Mouse (Mus musculus) embryonic fibroblast, embryonic 13.5 days (primary cell): Measurements from ENCODE around the gene Slc34a1.

ENCODE experiments used
- CTCF ChIP-seq: IDR thresholded peaks from 2 replicates; pipeline ENCODE4 v1.5.1; 2011; ENCODE audit warnings: mild to moderate bottlenecking, control low read depth, low read length, moderate library complexity, borderline replicate concordance; ENCODE audit not compliant: insufficient read depth
- POLR2A ChIP-seq: IDR thresholded peaks from 2 replicates; pipeline ENCODE4 v1.6.1; 2011; ENCODE audit warnings: low read depth, mild to moderate bottlenecking, control low read depth, low read length, moderate library complexity

DNA sequence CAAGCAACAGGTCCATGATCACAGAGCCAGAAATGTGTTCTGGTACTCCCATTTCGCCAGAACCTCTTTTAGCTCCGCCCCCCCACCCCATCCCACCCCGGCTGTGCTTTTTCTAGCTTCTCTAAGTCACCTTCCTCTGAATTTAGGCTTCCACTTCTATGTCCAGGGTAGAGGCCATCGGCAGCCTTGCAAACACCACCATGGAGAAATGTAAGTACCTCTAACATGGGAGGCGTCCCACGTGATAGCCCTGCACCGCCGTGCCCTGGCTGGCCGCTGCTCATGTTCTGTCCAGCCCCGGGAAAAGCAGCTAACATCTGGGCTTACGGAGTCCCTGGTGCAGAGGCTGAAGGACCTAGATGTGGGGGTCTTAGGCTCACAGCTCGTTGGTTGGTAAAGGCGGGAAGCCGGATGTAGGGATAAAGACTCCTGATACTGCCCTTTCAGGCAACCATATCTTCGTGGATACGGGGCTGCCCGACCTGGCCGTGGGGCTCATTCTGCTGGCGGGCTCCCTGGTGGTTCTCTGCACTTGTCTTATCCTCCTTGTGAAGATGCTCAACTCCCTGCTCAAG is 10.6 kb downstream of the Slc34a1 start:
- TF ChIP-seq CTCF (no peak), POLR2A (no peak)
